Mouse (Mus musculus) adipocyte (in vitro differentiated cells): ENCODE measurements around the gene Iglon5.

ENCODE experiments used
- DNase-seq: peaks from one replicate; pipeline ENCODE4 v3.0.0-alpha.2; 2016; ENCODE audit warnings: low spot score

The Iglon5 gene

GRCm38 (mm10) chr7:43465344-43466098 is 24.4 kb downstream of the Iglon5 start:
- peak; percentile 88 for DNase-seq

- DNase-seq = no peak
Measured at GRCm38 (mm10) chr7:43464864-43465343, 25.0 kb downstream of the Iglon5 start.

DNA sequence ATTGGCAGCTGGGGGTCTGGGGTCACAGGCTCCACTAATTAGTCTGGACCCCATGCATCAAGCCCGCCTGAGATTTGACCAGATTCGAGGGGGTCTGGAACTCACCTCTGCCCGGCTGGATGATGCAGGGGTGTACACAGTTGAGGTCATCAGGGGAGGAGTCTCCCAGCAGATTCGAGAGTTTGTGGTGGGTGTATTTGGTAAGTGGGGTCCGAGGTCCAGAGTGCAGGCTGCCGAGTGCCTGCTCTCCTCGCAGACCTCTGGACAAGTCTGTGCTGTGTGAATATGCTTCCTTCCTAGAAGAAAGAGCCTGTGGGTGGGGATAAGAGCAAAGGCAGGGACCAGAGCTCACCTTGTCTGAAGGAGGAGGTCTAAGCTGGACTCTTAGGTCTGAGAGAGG is 25.9 kb downstream of the Iglon5 start:
- DNase-seq = no peak

DNA sequence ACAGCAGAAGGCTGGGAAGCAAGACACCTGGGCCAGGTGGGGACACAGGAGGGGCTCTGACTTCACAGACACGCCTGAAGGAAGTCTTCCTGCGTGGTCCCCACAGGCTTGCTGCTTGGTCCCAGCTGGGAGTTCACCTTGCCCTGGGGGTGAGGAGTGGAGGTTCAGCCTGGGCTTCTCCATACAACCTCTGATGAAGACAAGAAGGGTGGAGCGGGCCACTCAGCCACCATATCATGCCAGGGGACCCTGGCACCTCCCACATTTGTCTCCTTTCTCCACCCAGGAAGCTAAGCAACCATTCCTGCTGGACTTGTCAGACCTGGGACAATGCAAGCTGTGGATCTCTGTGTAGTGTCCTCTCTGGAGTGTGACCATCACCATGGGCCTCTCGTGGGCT is 27.0 kb downstream of the Iglon5 start, which contains the start of gene Vsig10l:
TSS of gene Vsig10l (plus strand) at position 301 of the 400 bp plus-strand sequence.
- no peak for DNase-seq

GRCm38 (mm10) chr7:43454371-43454770 is 35.5 kb downstream of the Iglon5 start:
- no peak for DNase-seq

GRCm38 (mm10) chr7:43453599-43454355 is 36.1 kb downstream of the Iglon5 start:
- DNase-seq = no peak

- DNase-seq = no peak
Measured at GRCm38 (mm10) chr7:43452609-43453008, 37.3 kb downstream of the Iglon5 start.

GRCm38 (mm10) chr7:43451726-43452125 is 38.1 kb downstream of the Iglon5 start:
- no peak for DNase-seq

DNA sequence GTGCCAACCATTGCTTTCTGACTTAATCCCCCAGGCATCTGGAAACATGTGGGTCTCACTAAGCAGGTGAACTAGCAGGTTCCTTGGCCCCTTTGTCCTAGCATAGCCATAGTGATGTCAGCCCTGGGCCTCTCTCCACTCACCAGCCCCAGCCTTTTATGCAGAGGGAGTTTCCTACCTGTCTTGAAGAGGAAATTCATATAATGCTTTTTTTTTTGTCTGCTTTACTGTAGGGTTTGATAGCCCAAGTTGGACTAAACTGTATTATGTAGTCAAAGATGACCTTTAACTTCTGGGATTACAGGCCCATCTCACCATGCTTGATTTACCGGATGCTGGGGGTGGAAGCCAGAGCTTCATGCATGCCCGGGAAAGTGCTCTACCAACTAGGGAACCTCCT is 40.1 kb downstream of the Iglon5 start:
- no peak for DNase-seq

DNA sequence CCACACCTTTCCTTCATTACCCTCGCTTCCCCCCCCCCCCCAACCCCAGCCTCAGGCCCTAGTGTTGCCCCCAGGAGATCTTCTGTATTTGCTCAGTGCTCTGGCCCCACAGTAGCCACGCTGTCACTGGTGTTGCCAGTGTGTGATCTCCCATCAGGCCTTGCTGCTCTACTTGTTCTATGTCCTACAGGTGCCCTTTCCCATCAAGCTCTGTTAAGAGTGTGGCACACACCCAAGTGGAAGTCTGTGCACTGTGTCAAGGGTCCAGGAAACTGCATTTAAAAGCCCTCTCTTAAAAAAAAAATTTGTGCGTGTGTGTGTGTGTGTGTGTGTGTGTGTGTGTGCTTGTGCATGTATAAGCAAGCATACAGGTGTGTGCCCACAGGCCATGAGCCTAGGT is 41.6 kb downstream of the Iglon5 start:
- DNase-seq = no peak

DNA sequence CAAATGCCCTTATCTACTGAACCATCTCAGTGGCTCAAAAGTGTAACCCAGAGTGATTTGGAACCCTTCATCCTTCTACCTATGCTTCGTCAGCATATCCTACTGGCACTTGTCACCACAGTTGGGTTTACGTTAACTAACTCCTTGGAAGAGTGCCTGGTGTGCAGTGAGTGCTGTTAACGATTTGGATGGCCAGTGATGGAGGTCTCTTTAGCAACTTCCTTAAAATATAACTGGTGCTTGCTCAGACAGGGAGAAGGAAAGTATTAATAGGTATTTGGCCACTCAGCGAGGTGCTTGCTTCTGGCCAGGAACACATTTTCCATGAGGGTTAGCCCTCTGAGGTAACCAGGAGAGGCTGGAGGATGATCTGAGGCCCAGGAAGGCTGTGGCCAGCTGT is 42.1 kb downstream of the Iglon5 start:
- no peak for DNase-seq

DNA sequence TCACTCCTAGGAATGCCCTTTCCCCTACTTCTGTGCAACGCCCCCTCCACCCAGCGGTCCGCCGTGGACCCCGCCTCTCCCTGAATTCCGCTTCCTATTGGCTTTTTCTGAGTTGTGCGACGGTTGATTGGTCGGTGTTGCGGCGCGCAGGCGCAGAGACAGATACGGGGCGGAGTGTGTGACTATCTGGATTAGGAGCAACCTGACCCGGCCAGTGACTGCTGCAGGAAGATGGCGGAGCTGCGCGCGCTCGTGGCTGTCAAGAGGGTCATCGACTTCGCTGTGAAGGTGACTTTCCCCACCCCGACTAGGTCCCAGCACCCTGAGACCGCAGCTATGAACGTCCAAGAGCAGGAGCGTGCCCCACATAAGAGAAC is 46.0 kb downstream of the Iglon5 start, which contains the start of the genes Etfb and Gm45233:
TSS of gene Etfb (plus strand) at position 167 of the 377 bp plus-strand sequence.
TSS of gene Gm45233 (plus strand) at position 212 of the 377 bp plus-strand sequence.
- DNase-seq = peak; percentile 95

DNA sequence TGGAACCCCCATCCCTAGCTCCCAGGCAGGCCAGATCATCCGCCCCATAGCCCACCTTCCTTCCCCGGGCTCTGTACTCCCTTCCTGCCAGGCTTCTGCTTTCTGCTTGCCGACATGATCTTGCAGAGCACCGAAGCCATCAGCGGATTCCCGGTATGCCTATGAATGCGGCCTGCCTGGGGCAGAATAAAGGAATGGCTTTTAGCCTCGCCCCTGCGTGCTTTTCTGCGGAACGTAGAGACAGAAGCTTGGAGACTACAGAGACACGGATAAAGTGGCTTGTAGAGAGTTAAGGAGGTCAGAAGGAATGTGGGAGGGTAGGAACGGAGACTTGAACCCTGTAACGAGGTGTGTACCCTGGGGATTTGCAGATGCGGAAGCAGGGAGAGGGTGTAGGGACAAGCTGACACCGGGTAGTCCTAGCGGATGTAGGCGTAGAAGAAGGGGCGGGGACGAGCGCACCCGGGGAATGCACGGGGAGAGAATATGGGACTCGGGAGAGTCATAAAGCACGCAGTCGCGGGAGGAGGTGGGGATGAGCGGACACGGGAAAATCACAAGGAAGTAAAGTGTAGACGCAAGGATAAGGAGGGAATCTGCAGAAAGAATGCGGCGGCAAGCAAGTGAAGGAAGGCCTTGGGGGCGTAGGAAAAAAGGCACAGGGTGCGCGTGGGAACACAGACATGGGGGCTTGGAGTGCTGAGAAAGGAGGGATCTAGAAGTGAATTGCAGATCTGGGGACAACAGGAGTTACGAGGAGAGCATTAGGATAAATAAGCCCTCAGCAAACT is 46.6 kb downstream of the Iglon5 start:
- peak; percentile 82 for DNase-seq

DNA sequence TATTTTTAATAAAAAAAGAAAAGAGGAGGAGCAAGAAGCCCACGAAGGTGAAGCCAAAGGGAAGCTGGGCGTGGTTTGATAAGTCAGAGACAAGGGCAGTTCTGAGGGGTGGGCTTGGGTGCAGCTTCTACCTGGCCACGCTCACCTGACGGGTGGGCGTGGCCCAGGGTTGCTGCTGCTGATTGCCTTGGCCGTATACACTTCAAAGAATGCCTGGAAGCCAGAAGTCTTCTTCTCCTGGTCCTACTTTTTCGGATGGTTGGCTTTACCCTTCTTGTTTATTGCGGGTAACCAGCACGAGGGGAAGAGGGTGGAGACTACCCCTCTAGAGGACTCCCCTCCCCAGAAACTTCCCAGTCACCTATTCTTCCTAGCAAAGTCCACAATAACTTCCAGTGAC is 47.2 kb downstream of the Iglon5 start:
- DNase-seq = no peak

GRCm38 (mm10) chr7:43441071-43441470 is 48.8 kb downstream of the Iglon5 start:
- no peak for DNase-seq

DNA sequence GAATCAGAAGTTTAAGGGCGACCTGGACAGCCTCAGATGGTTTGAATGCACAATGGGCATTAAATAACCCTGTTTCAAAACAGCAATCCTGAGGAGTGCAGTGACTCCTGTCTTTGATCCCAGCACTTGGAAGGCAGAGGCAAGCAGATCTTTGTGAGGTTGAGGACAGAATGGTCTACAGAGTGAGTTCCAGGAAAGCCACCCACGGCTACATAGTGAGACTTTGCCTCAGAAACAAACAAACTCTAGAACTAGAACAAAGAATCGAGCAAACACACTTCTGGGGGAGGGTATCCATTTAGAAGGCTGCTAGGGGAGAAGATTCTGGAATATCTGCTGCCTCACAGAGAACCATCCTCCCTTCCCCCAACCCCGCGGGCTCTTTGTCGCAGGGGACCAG is 49.4 kb downstream of the Iglon5 start, which contains the start of gene Cldnd2:
TSS of gene Cldnd2 (plus strand) at position 301 of the 400 bp plus-strand sequence.
- no peak for DNase-seq

DNA sequence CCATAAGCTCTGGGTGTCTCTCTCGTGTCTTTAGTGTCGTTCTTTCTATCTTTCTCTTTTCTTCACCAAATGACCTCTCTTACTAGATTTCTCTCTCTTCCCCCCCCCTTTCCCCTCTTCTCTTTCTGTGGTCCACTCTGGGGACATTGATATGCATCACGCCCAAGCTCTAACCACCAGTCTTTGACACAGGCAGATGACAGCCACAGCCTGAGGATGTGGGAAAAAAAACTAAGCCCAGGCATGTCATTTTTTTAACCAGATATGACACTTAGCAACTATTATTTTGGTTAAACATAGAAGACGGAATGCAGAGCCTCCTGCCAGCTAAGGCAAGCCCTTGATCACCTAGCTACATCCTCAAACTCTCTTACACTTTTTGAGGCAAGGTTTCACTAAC is 51.3 kb downstream of the Iglon5 start:
- no peak for DNase-seq

GRCm38 (mm10) chr7:43436341-43437255 is 53.3 kb downstream of the Iglon5 start, which contains the start of gene Nkg7:
Gene Nkg7 (plus strand): TSS chr7:43437073.
- DNase-seq = no peak

- DNase-seq = no peak
Measured at GRCm38 (mm10) chr7:43434676-43435075, 55.2 kb downstream of the Iglon5 start.

DNA sequence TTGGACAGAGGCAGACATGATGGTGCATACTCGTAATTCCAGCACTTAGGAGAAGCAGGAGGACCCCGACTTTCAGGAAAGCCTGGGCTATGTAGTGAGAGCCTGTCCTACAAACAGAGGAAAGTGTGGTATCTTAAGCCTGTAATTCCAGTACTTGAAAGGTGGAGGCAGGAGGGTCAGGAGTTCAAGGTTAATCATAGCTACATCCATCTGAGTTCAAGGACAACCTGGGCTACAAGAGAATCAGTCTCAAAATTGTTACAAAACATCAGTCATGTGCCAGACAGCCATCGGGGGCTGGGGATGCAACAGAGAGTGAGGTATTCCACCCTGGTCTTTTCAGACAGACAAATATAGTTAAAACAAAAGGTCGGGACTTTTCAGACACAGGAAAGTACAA is 57.0 kb downstream of the Iglon5 start:
- no peak for DNase-seq

- DNase-seq = no peak
Measured at GRCm38 (mm10) chr7:43429500-43429899, 60.4 kb downstream of the Iglon5 start.
